ENCODE assay signal across 8 mouse cellular contexts in genomic region chr3:86786845-86787351, GRCm38 (mm10).
A peak's percentile ranks its signal among the peaks of the same experiment; 100 is the strongest.
DNase-seq lines count a peak whose midpoint lies in the region; ATAC-seq and TF ChIP-seq lines count a peak whose summit lies in the region.

No protein-coding gene starts in this region.

- no peak for TF ChIP-seq POLR2A in thymus, adult 2 months (IDR thresholded peaks at IDR 0.05; ENCODE audit: control insufficient read depth, extremely low read depth, insufficient read depth, low read length, poor library complexity)

- peak overlapping the region; percentile 70; the same call in 1 of the 2 replicates for H3K27ac ChIP-seq in forebrain, embryonic 14.5 days (ENCODE audit: low read depth, low read length)
- peak overlapping the region; percentile 75 for H3K27ac ChIP-seq in heart, postnatal 0 days (ENCODE audit: low read depth)
- H3K27ac ChIP-seq in stomach, embryonic 14.5 days (ENCODE audit: low read length), result peak overlapping the region; percentile 48; the same call in 1 of the 2 replicates
- no peak overlapping the region for H3K27ac ChIP-seq in thymus, adult 2 months (ENCODE audit: control insufficient read depth, insufficient read depth, low read length)

- no peaks in the 10 kb centered on the region for H3K9me3 ChIP-seq in forebrain, embryonic 14.5 days (replicated peaks; ENCODE audit: control insufficient read depth, low read length)
- no peaks in the 10 kb centered on the region for H3K9me3 ChIP-seq in heart, postnatal 0 days (replicated peaks; ENCODE audit: control insufficient read depth, low read length)
- H3K9me3 ChIP-seq in stomach, embryonic 14.5 days (ENCODE audit: control insufficient read depth, low read depth, low read length), result no peaks in the 10 kb centered on the region

- peaks cover 17% of the 10 kb centered on the region for H3K4me1 ChIP-seq in forebrain, embryonic 14.5 days (ENCODE audit: control insufficient read depth, insufficient read depth, low read length)
- peaks cover 22% of the 10 kb centered on the region for H3K4me1 ChIP-seq in heart, postnatal 0 days (ENCODE audit: control insufficient read depth, insufficient read depth)
- peaks cover 19% of the 10 kb centered on the region; the same call in 1 of the 2 replicates for H3K4me1 ChIP-seq in stomach, embryonic 14.5 days (ENCODE audit: control insufficient read depth, insufficient read depth, low read length)
- H3K4me1 ChIP-seq in thymus, adult 2 months (replicated peaks; ENCODE audit: control insufficient read depth, insufficient read depth, low read length), result no peaks in the 10 kb centered on the region

- no peak for TF ChIP-seq EP300 in heart, postnatal 0 days (IDR thresholded peaks at IDR 0.05; ENCODE audit: low read depth)

- WGBS in forebrain, embryonic 14.5 days, result 39% methylated on average over 11 of the region's 11 CpGs
- WGBS in heart, postnatal 0 days, result 25% methylated on average over 11 of the region's 11 CpGs
- WGBS in stomach, embryonic 14.5 days, result 41% methylated on average over 11 of the region's 11 CpGs
- 95% methylated on average over 11 of the region's 11 CpGs for WGBS in thymus, adult 2 months

- H3K9ac ChIP-seq in forebrain, embryonic 14.5 days (ENCODE audit: low read length), result no peak overlapping the region
- H3K9ac ChIP-seq in heart, postnatal 0 days (replicated peaks; ENCODE audit: low read depth, low read length), result no peak overlapping the region
- no peak overlapping the region for H3K9ac ChIP-seq in stomach, embryonic 14.5 days (replicated peaks; ENCODE audit: low read depth, low read length)

- peak; percentile 73 for ATAC-seq in forebrain, embryonic 14.5 days
- ATAC-seq in heart, postnatal 0 days (ENCODE audit: insufficient read depth, low read depth), result peak; percentile 90
- peak; percentile 46; the same call in 1 of the 2 replicates for ATAC-seq in stomach, embryonic 14.5 days (ENCODE audit: insufficient number of reproducible peaks, insufficient read depth, low FRiP score, low read depth)

- peaks cover 61% of the 10 kb centered on the region for H3K36me3 ChIP-seq in forebrain, embryonic 14.5 days (ENCODE audit: control insufficient read depth, insufficient read depth, low read length)
- H3K36me3 ChIP-seq in heart, postnatal 0 days (replicated peaks; ENCODE audit: control insufficient read depth, insufficient read depth, low read length), result no peaks in the 10 kb centered on the region
- no peaks in the 10 kb centered on the region for H3K36me3 ChIP-seq in stomach, embryonic 14.5 days (ENCODE audit: control insufficient read depth, insufficient read depth, low read length)
- no peaks in the 10 kb centered on the region for H3K36me3 ChIP-seq in thymus, adult 2 months (ENCODE audit: control insufficient read depth, insufficient read depth, low read length)

- no peak overlapping the region for H3K4me3 ChIP-seq in forebrain, embryonic 14.5 days (ENCODE audit: low read depth, low read length)
- H3K4me3 ChIP-seq in heart, postnatal 0 days (ENCODE audit: low read depth, low read length), result no peak overlapping the region
- no peak overlapping the region for H3K4me3 ChIP-seq in stomach, embryonic 14.5 days (ENCODE audit: low read depth, low read length)
- H3K4me3 ChIP-seq in thymus, adult 2 months (ENCODE audit: control insufficient read depth, insufficient read depth, low read length), result no peak overlapping the region

- no peak for TF ChIP-seq CTCF in heart, postnatal 0 days (IDR thresholded peaks at IDR 0.05; ENCODE audit: low read depth)
- no peak for TF ChIP-seq CTCF in thymus, adult 2 months (IDR thresholded peaks at IDR 0.05; ENCODE audit: borderline replicate concordance, control insufficient read depth, extremely low read depth, insufficient read depth, low read length, poor library complexity)

- peak; percentile 42 to 72 for DNase-seq in urinary bladder, postnatal 4 days (ENCODE audit: low spot score in 2 of 2)
- no peak for DNase-seq in urinary bladder, adult 18-20 months (ENCODE audit: low spot score in 2 of 2)
- DNase-seq in forebrain, embryonic 14.5 days (ENCODE audit: low spot score), result peak; percentile 84
- DNase-seq in heart, postnatal 0 days (ENCODE audit: low spot score), result peak; percentile 83
- DNase-seq in layer of hippocampus, adult 8-10 months (ENCODE audit: low spot score in 2 of 2), result peak; percentile 76 to 82
- DNase-seq in lung, postnatal 14 days, result peak; percentile 65
- DNase-seq in thymus, adult 2 months, result no peak

- no peaks in the 10 kb centered on the region for H3K27me3 ChIP-seq in forebrain, embryonic 14.5 days (replicated peaks; ENCODE audit: control insufficient read depth, insufficient read depth, low read length)
- no peaks in the 10 kb centered on the region for H3K27me3 ChIP-seq in heart, postnatal 0 days (ENCODE audit: control insufficient read depth, insufficient read depth, low read length)
- H3K27me3 ChIP-seq in stomach, embryonic 14.5 days (ENCODE audit: control insufficient read depth, insufficient read depth, low read length), result no peaks in the 10 kb centered on the region
- no peaks in the 10 kb centered on the region for H3K27me3 ChIP-seq in thymus, adult 2 months (ENCODE audit: control insufficient read depth, insufficient read depth, low read length)

- no peak overlapping the region for H3K4me2 ChIP-seq in forebrain, embryonic 14.5 days (ENCODE audit: low read length)
- H3K4me2 ChIP-seq in heart, postnatal 0 days (ENCODE audit: low read depth, low read length), result no peak overlapping the region; the same call in 1 of the 2 replicates
- no peak overlapping the region for H3K4me2 ChIP-seq in stomach, embryonic 14.5 days (replicated peaks; ENCODE audit: low read depth, low read length)

Comparison
In these comparisons a context has a peak if more than half of its experiments do, and no peak if none do; other contexts are left out.
1. DNase-seq: peak in urinary bladder, postnatal 4 days (2 of 2), forebrain, embryonic 14.5 days (single experiment), heart, postnatal 0 days (single experiment), layer of hippocampus, adult 8-10 months (2 of 2) and lung, postnatal 14 days (single experiment); none in urinary bladder, adult 18-20 months (0 of 2) and thymus, adult 2 months (single experiment).
2. Peak in every context shown above with its lines, with median percentiles within 50 percentile points of each other: ATAC-seq.